Mouse (Mus musculus) central nervous system, embryonic 11.5 days (tissue): ENCODE measurements around the gene Cmc2. TPM values are rescaled to one million over a fixed set of nuclear protein-coding genes. Genes with fewer than 3 reads are reported as not detected.

Experiments used
- polyA plus RNA-seq: library from polyadenylated mRNA; depleted of rRNA; stranded (reverse); fragments of >200 nt; gene quantifications from 2 replicates; pipeline ENCODE4 v1.2.3, GENCODE M21; 2012; rRNA removed

Cmc2 gene
- polyA plus RNA-seq, result 37.7 and 58.2 TPM in 2 replicates

GRCm38 (mm10) chr8:116921337-116922059, at the start of gene Cmc2, which contains the start of gene Cenpn:
Cmc2 (minus strand) TSS chr8:116921455.
Cenpn (plus strand) TSS chr8:116921730.

GRCm38 (mm10) chr8:116943161-116943554, 21.9 kb upstream of the Cmc2 start, which contains the start of gene Atmin:
Atmin (plus strand) TSS chr8:116943393.

Other genes with a start within 250 kb of the Cmc2 start
- 2.6 and 3.1 TPM in 2 replicates for gene Cdyl2, start 188.5 kb downstream of the Cmc2 start, polyA plus RNA-seq
- 41.1 and 48.8 TPM in 2 replicates for gene Cenpn, start 275 bp upstream of the Cmc2 start, polyA plus RNA-seq
- 11.5 and 14.6 TPM in 2 replicates for gene Atmin, start 21.9 kb upstream of the Cmc2 start, polyA plus RNA-seq
- gene 1700030J22Rik, start 57.5 kb upstream of the Cmc2 start, polyA plus RNA-seq, result 2.5 and 4.6 TPM in 2 replicates
- gene Gcsh, start 72.1 kb upstream of the Cmc2 start, polyA plus RNA-seq, result 101 and 140 TPM in 2 replicates
- gene Pkd1l2, start 161.0 kb upstream of the Cmc2 start, polyA plus RNA-seq, result 0.06 TPM in 1 of 2 replicates, not detected in the other
- gene Bco1, start 174.4 kb upstream of the Cmc2 start, polyA plus RNA-seq, result 0.60 and 0.64 TPM in 2 replicates
- gene Gan, start 236.7 kb upstream of the Cmc2 start, polyA plus RNA-seq, result 7.7 and 8.5 TPM in 2 replicates